Mouse (Mus musculus): Measurements from ENCODE around the gene Zfr2. TPM values are rescaled to one million over a fixed set of nuclear protein-coding genes. Genes with fewer than 3 reads are reported as not detected.

The Zfr2 gene
- polyA plus RNA-seq, 1 experiment = 77.6 TPM

DNA sequence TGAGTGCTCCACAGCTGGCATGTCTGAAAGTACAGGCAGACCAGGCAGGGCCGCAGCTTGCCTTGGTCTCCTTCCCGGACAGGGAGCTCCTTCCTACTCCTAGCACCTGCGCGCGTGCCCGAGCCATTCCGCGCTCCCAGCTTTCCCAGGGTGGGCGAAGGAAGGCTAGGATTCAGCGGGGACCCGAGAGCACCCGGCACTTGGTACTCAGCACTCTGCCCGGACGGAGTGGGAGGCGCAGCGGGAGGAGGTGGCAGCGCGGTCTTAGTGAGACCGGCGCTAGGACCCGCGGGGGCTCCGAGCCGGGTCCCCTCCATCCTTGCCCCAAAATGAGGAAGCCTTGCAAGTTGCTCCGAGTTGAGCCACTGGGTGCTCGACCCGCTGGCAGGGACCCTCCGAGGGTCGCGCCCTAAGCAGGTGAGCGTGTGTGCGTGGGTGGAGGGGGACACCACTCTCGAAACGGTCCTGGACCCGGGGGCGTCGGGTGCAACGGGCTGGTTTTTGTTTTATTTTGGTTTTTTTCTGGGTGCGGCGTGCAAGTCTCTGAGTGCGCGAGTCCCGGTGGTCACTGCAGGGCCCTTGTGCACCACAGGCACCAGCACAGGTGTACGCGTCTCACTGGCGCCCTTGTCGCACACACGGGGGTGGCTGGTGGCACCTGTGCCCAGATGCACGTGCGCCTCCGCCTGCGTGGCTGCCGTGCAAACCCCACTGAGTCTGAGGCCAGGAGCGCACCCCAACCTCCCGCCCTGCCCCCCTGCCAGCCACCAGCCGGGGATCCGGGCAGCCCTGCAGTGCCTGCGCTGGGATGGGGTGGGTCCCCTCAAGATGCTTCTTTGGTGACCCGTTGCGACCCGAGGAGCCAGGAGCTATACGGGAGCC is 24.4 kb downstream of the Zfr2 start:
- 0 out of 2 replicates have a peak overlapping the region, but pooled peaks have one; percentile 24 for H3K27ac ChIP-seq (ENCODE audit: insufficient read depth, low read length)
- H3K4me3 ChIP-seq (replicated peaks; ENCODE audit: insufficient read depth, low read depth, low read length) = peak overlapping the region; percentile 83
- no peak for TF ChIP-seq CTCF (IDR thresholded peaks at IDR 0.05; ENCODE audit: borderline replicate concordance, insufficient read depth, low read depth, low read length)
- TF ChIP-seq POLR2A (IDR thresholded peaks at IDR 0.05; ENCODE audit: borderline replicate concordance, insufficient read depth, low read length) = no peak
- H3K4me1 ChIP-seq (ENCODE audit: control insufficient read depth, insufficient read depth, low read length) = peaks cover 5% of the 10 kb centered on the region
- H3K27me3 ChIP-seq (ENCODE audit: control insufficient read depth, insufficient read depth, low read length) = no peaks in the 10 kb centered on the region
- under 1% methylated on average over 62 of the region's 62 CpGs for WGBS
- peak; percentile 58 to 68 for DNase-seq

DNA sequence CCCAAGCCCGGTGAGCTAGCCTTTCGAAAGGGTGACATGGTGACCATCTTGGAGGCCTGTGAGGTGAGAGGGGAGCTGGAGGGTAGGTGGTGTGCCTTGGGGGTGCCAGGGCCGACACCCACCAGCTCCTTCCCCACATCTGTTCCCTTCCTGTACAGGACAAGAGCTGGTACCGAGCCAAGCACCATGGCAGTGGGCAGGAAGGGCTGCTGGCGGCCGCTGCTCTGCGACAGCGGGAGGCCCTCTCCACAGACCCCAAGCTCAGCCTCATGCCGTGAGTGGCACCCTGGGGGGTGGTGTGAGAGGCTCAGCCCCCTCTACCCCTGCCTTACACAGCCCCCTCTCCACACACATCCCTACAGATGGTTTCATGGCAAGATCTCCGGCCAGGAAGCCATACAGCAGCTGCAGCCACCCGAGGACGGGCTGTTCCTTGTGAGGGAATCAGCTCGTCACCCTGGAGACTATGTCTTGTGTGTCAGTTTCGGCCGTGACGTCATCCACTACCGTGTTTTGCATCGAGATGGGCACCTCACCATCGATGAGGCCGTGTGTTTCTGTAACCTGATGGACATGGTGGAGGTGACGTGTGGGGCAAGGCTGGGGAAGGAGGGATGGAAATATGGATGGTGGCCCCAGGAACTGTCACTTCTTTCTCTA is 26.4 kb downstream of the Zfr2 start:
- peaks cover 5% of the 10 kb centered on the region for H3K4me1 ChIP-seq (ENCODE audit: control insufficient read depth, insufficient read depth, low read length)
- 24% methylated on average over 21 of the region's 21 CpGs for whole genome bisulfite sequencing
- no peak overlapping the region for H3K27ac ChIP-seq (ENCODE audit: insufficient read depth, low read length)
- TF ChIP-seq CTCF (IDR thresholded peaks at IDR 0.05; ENCODE audit: borderline replicate concordance, insufficient read depth, low read depth, low read length) (no peak), POLR2A (IDR thresholded peaks at IDR 0.05; ENCODE audit: borderline replicate concordance, insufficient read depth, low read length) (no peak)
- no peak for DNase-seq
- no peak overlapping the region for H3K4me3 ChIP-seq (replicated peaks; ENCODE audit: insufficient read depth, low read depth, low read length)
- H3K27me3 ChIP-seq (ENCODE audit: control insufficient read depth, insufficient read depth, low read length) = no peaks in the 10 kb centered on the region

DNA sequence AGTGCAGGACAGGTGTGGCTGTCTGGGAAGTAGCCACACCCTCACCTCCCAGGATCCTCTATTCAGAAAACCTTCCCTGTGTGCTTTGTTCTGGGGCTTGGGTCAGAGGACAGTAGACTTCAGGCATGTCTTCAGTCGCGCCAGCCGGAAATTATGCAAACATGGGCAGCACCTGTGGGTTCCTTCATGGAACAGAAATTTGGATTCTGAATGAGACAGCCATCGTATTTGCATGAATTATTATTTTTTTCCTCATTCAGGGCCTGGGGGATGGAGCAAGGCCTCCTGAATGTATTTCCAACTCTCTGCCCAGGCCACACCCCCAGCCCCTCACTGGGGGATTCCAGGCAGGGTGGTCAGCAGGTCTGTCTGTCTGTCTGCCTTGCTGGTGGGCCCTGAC is 28.1 kb downstream of the Zfr2 start:
- DNase-seq = no peak
- Histone ChIP-seq H3K4me1 (ENCODE audit: control insufficient read depth, insufficient read depth, low read length) (peaks cover 8% of the 10 kb centered on the region), H3K4me3 (replicated peaks; ENCODE audit: insufficient read depth, low read depth, low read length) (no peak overlapping the region), H3K27me3 (ENCODE audit: control insufficient read depth, insufficient read depth, low read length) (no peaks in the 10 kb centered on the region), H3K27ac (ENCODE audit: insufficient read depth, low read length) (no peak overlapping the region)
- 91% methylated on average over 4 of the region's 4 CpGs for WGBS
- TF ChIP-seq CTCF (IDR thresholded peaks at IDR 0.05; ENCODE audit: borderline replicate concordance, insufficient read depth, low read depth, low read length) (no peak), POLR2A (IDR thresholded peaks at IDR 0.05; ENCODE audit: borderline replicate concordance, insufficient read depth, low read length) (no peak)

DNA sequence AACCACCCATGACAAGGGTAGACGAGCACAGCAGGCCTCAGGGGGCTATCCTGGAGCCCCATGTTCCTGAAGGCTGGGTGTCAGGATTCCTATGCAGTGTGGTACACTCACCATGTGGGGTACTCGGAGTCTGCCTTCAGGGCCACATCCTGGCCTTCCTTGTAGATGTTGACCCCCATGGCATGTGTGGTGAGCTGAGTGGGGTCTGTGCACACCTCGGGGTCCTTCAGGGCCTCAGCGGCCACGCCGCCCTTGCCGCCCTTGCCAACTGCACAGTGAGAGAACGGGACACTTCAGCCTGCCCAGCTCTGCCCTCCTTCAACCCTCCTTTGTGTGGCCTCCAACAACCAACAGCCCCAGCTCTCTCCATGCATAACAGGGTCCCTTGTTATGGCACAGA is 32.6 kb downstream of the Zfr2 start:
- Histone ChIP-seq H3K27me3 (ENCODE audit: control insufficient read depth, insufficient read depth, low read length) (no peaks in the 10 kb centered on the region), H3K27ac (ENCODE audit: insufficient read depth, low read length) (no peak overlapping the region), H3K4me3 (replicated peaks; ENCODE audit: insufficient read depth, low read depth, low read length) (no peak overlapping the region), H3K4me1 (ENCODE audit: control insufficient read depth, insufficient read depth, low read length) (peaks cover 7% of the 10 kb centered on the region)
- TF ChIP-seq POLR2A (IDR thresholded peaks at IDR 0.05; ENCODE audit: borderline replicate concordance, insufficient read depth, low read length) = no peak
- TF ChIP-seq CTCF (IDR thresholded peaks at IDR 0.05; ENCODE audit: borderline replicate concordance, insufficient read depth, low read depth, low read length) = no peak
- no peak for DNase-seq
- 87% methylated on average over 8 of the region's 8 CpGs for WGBS

DNA sequence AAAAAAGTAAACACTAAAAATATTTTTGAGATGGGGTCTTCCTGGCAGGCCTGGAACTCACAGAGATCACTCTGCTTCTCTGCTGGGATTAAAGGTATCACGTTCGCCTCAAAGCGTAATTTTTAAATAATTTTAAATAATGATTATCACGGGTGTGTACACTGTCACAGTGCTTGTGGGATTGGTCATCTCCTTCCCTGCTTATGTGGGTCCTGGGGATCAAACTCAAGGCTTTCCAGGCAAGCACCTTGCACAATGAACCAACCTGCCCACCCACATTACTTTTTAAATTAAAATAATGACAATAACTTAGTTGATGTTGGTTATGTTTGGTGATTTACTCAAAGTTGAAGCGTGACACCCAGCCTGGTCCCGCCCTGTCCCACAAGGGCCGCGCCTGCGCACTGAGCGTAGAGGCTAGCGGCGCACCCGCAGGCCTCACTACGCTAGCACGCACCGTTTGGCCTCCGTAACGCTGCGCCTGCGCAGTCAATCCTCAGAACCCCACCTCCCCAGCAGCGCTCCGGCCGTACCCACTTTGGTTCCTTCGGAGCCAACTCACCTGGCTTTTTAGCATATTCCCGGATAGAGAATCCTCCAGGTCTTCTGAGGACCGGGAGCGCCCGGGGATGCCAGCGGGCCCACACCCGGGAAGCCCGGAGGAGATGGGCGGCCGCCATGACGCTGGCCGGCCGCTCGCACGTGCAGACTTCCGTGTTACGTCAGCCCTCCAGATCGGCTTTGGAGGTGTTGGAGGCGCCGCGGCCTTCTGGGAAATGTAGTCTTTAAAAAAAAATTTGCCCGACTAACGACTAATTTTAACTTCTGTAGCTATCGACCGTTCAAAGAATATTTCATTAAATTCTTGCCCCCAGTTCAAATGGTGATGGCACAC is 33.5 kb downstream of the Zfr2 start, which contains the start of the genes Mrpl54 and Apba3:
Gene Mrpl54, minus strand, starts transcription at position 724 of the 895 bp plus-strand sequence.
Gene Apba3, plus strand, starts transcription at position 750 of the 895 bp plus-strand sequence.
- Histone ChIP-seq H3K27me3 (ENCODE audit: control insufficient read depth, insufficient read depth, low read length) (no peaks in the 10 kb centered on the region), H3K27ac (ENCODE audit: insufficient read depth, low read length) (peak within 1 kb of the TSS; percentile 78), H3K4me1 (ENCODE audit: control insufficient read depth, insufficient read depth, low read length) (peaks cover 7% of the 10 kb centered on the region), H3K4me3 (replicated peaks; ENCODE audit: insufficient read depth, low read depth, low read length) (peak within 1 kb of the TSS; percentile 83)
- under 1% methylated on average over 48 of the region's 48 CpGs for WGBS
- peak; percentile 96 to 99 for DNase-seq
- TF ChIP-seq POLR2A (IDR thresholded peaks at IDR 0.05; ENCODE audit: borderline replicate concordance, insufficient read depth, low read length) (peak; percentile 64; the same call in 1 of the 2 replicates), CTCF (IDR thresholded peaks at IDR 0.05; ENCODE audit: borderline replicate concordance, insufficient read depth, low read depth, low read length) (no peak)

DNA sequence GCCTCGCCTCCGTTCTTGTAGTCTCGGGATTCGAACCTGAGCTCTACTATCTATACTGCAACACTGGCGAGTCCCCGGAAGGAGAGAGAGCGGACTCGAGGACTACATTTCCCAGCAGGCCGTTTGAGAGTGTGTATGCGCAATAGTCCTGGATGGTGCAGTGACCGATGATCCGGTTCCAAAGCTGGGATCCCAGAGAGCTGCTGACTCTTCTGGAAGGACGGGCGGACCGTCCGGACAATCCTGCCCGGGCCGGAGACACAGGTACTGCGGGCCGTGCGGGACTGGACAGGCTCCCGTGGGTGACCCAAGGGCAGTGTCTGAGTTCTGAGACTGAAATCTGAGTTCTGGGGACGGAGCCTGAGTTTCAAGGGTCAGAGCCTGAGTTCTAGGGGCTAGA is 35.1 kb downstream of the Zfr2 start:
- peak overlapping the region; percentile 53 for H3K27ac ChIP-seq (ENCODE audit: insufficient read depth, low read length)
- H3K27me3 ChIP-seq (ENCODE audit: control insufficient read depth, insufficient read depth, low read length) = no peaks in the 10 kb centered on the region
- no peak for TF ChIP-seq CTCF (IDR thresholded peaks at IDR 0.05; ENCODE audit: borderline replicate concordance, insufficient read depth, low read depth, low read length)
- TF ChIP-seq POLR2A (IDR thresholded peaks at IDR 0.05; ENCODE audit: borderline replicate concordance, insufficient read depth, low read length) = peak; percentile 82
- H3K4me1 ChIP-seq (ENCODE audit: control insufficient read depth, insufficient read depth, low read length) = peaks cover 7% of the 10 kb centered on the region
- peak; percentile 86 to 92 for DNase-seq
- H3K4me3 ChIP-seq (replicated peaks; ENCODE audit: insufficient read depth, low read depth, low read length) = peak overlapping the region; percentile 83
- 1% methylated on average over 23 of the region's 23 CpGs for WGBS
